Mouse (Mus musculus): ENCODE results near the gene Sinhcaf. TPM values are rescaled to one million over a fixed set of nuclear protein-coding genes. Genes with fewer than 3 reads are reported as not detected.
"Not testable (repeated sequence)": the region's sequence is repeated elsewhere in the genome, so short reads cannot be mapped to it uniquely, and the experiment has no call there.

Gene Sinhcaf
- polyA plus RNA-seq (2012; rRNA removed): 0.57 and 1.5 TPM in 2 replicates

DNA sequence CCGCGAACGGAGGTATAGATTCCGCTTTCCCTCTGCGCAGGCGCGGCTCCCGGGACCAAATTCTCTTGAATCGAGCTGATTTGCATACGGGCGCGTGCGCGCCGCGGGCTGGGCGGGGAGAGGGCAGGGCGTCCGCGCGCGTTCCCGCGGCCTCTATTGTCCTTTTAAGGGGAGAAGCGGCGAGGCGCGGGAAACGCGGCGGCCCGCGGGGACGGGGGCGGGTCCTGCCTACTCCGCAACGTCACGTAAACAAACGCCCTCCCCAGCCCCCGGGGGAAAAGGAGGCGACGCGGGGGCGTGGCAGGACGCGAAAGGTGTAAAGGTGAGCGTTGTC is at the start of gene Sinhcaf:
Gene Sinhcaf, minus strand, starts transcription at position 59 of the 334 bp plus-strand sequence.
- no peaks in the 10 kb centered on the region for H3K36me3 ChIP-seq (ENCODE audit: control insufficient read depth, insufficient read depth, low read length)
- under 1% methylated on average over 47 of the region's 47 CpGs for WGBS
- H3K27me3 ChIP-seq (ENCODE audit: control insufficient read depth, insufficient read depth, low read length): no peaks in the 10 kb centered on the region
- H3K4me3 ChIP-seq (ENCODE audit: low read depth, low read length): peak within 1 kb of the TSS; percentile 96
- H3K4me1 ChIP-seq (ENCODE audit: control insufficient read depth, insufficient read depth, insufficient read length, low read length): no peaks in the 10 kb centered on the region; the same call in 1 of the 2 replicates
- no peak for TF ChIP-seq POLR2A (IDR thresholded peaks at IDR 0.05; ENCODE audit: low read depth, low read length)
- no peak for TF ChIP-seq CTCF (IDR thresholded peaks at IDR 0.05; ENCODE audit: extremely low read depth, insufficient read length, insufficient replicate concordance, low read depth, low read length)
- H3K27ac ChIP-seq (ENCODE audit: insufficient read depth, low read depth, low read length): peak within 1 kb of the TSS; percentile 82

GRCm38 (mm10) chr6:148994327-148994999 is 48.2 kb upstream of the Sinhcaf start:
- WGBS: 79% methylated on average over 5 of the region's 5 CpGs
- Histone ChIP-seq H3K4me3 (ENCODE audit: low read depth, low read length) (no peak overlapping the region), H3K27me3 (ENCODE audit: control insufficient read depth, insufficient read depth, low read length) (no peaks in the 10 kb centered on the region), H3K27ac (ENCODE audit: insufficient read depth, low read depth, low read length) (no peak overlapping the region), H3K36me3 (ENCODE audit: control insufficient read depth, insufficient read depth, low read length) (peaks cover 34% of the 10 kb centered on the region), H3K4me1 (ENCODE audit: control insufficient read depth, insufficient read depth, insufficient read length, low read length) (no peaks in the 10 kb centered on the region)
- TF ChIP-seq POLR2A (IDR thresholded peaks at IDR 0.05; ENCODE audit: low read depth, low read length) (no peak), CTCF (IDR thresholded peaks at IDR 0.05; ENCODE audit: extremely low read depth, insufficient read length, insufficient replicate concordance, low read depth, low read length) (no peak)

GRCm38 (mm10) chr6:148993117-148994077 is 47.1 kb upstream of the Sinhcaf start:
- Histone ChIP-seq H3K27me3 (ENCODE audit: control insufficient read depth, insufficient read depth, low read length) (no peaks in the 10 kb centered on the region), H3K36me3 (ENCODE audit: control insufficient read depth, insufficient read depth, low read length) (peaks cover 31% of the 10 kb centered on the region), H3K4me1 (ENCODE audit: control insufficient read depth, insufficient read depth, insufficient read length, low read length) (no peaks in the 10 kb centered on the region), H3K27ac (ENCODE audit: insufficient read depth, low read depth, low read length) (no peak overlapping the region), H3K4me3 (ENCODE audit: low read depth, low read length) (no peak overlapping the region)
- TF ChIP-seq CTCF (IDR thresholded peaks at IDR 0.05; ENCODE audit: extremely low read depth, insufficient read length, insufficient replicate concordance, low read depth, low read length) (no peak), POLR2A (IDR thresholded peaks at IDR 0.05; ENCODE audit: low read depth, low read length) (no peak)
- 54% methylated on average over 9 of the region's 9 CpGs for WGBS

DNA sequence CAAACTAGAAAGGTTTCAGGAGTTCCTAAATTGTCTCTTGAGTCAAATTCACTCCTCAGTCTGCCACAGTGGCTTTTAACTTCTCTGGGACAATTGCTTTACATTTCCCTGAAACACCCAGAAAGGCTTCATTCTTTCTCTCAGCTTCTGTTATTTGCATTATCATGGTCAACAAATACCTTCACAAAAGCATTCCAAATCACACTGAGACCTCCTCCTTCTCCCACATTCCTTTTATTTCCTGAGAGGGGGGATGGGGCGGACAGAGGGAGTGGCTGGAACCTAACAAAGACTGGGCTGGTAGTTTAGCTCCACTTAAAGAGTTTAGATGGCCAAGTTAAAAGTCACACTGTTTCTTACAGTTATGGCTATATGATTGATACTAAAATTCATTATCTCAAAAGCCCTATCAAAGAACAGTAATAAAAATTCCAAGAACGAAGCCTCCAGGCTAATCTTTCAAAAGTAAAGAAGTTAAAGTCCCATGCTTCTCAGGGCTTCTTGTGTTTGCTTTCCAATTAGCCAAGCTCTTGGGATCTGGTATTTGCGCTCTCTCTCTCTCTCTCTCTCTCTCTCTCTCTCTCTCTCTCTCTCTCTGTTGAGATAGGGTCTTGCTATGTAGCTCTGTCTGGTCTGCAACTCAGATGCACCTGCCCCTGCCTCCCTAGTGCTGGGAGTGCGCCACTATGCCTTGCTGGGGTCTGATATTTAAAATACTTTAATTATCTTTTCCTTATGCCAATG is 46.3 kb upstream of the Sinhcaf start:
- TF ChIP-seq POLR2A (IDR thresholded peaks at IDR 0.05; ENCODE audit: low read depth, low read length) (no peak), CTCF (IDR thresholded peaks at IDR 0.05; ENCODE audit: extremely low read depth, insufficient read length, insufficient replicate concordance, low read depth, low read length) (no peak)
- peaks cover 26% of the 10 kb centered on the region for H3K36me3 ChIP-seq (ENCODE audit: control insufficient read depth, insufficient read depth, low read length)
- no peak overlapping the region for H3K4me3 ChIP-seq (ENCODE audit: low read depth, low read length)
- 39% methylated on average over 4 of the region's 4 CpGs for WGBS
- H3K4me1 ChIP-seq (ENCODE audit: control insufficient read depth, insufficient read depth, insufficient read length, low read length): no peaks in the 10 kb centered on the region
- H3K27ac ChIP-seq (ENCODE audit: insufficient read depth, low read depth, low read length): no peak overlapping the region
- no peaks in the 10 kb centered on the region for H3K27me3 ChIP-seq (ENCODE audit: control insufficient read depth, insufficient read depth, low read length)

GRCm38 (mm10) chr6:148991660-148992372 is 45.5 kb upstream of the Sinhcaf start:
- WGBS: 63% methylated on average over 6 of the region's 6 CpGs
- no peaks in the 10 kb centered on the region for H3K4me1 ChIP-seq (ENCODE audit: control insufficient read depth, insufficient read depth, insufficient read length, low read length)
- no peak for TF ChIP-seq CTCF (IDR thresholded peaks at IDR 0.05; ENCODE audit: extremely low read depth, insufficient read length, insufficient replicate concordance, low read depth, low read length)
- TF ChIP-seq POLR2A (IDR thresholded peaks at IDR 0.05; ENCODE audit: low read depth, low read length): no peak
- H3K27me3 ChIP-seq (ENCODE audit: control insufficient read depth, insufficient read depth, low read length): no peaks in the 10 kb centered on the region
- H3K27ac ChIP-seq (ENCODE audit: insufficient read depth, low read depth, low read length): no peak overlapping the region
- H3K4me3 ChIP-seq (ENCODE audit: low read depth, low read length): no peak overlapping the region
- H3K36me3 ChIP-seq (ENCODE audit: control insufficient read depth, insufficient read depth, low read length): peaks cover 21% of the 10 kb centered on the region

GRCm38 (mm10) chr6:148989792-148990491 is 43.7 kb upstream of the Sinhcaf start:
- H3K36me3 ChIP-seq (ENCODE audit: control insufficient read depth, insufficient read depth, low read length): peaks cover 12% of the 10 kb centered on the region
- WGBS: 14% methylated on average over 2 of the region's 3 CpGs
- H3K4me1 ChIP-seq (ENCODE audit: control insufficient read depth, insufficient read depth, insufficient read length, low read length); H3K4me3 ChIP-seq (ENCODE audit: low read depth, low read length); H3K27ac ChIP-seq (ENCODE audit: insufficient read depth, low read depth, low read length); H3K27me3 ChIP-seq (ENCODE audit: control insufficient read depth, insufficient read depth, low read length): not testable (repeated sequence)
